Mouse (Mus musculus) brain, embryonic 14.5 days (tissue): ENCODE data around the gene Zfp606.

Experiments
- CTCF ChIP-seq: fragments of 200-500 bp; IDR thresholded peaks from 2 replicates; pipeline ENCODE4 v1.5.1; 2012; ENCODE audit warnings: inconsistent platforms, mild to moderate bottlenecking, moderate library complexity, borderline replicate concordance; ENCODE audit not compliant: insufficient read depth, insufficient read length; ENCODE audit errors: extremely low read depth
- POLR2A ChIP-seq: fragments of 200-500 bp; IDR thresholded peaks from 2 replicates; pipeline ENCODE4 v1.6.1; 2012; ENCODE audit warnings: mild to moderate bottlenecking, inconsistent platforms, borderline replicate concordance; ENCODE audit not compliant: poor library complexity, insufficient read depth, insufficient read length, severe bottlenecking; ENCODE audit errors: extremely low read depth

GRCm38 (mm10) chr7:12483771-12484170 lies 5.7 kb downstream of the Zfp606 start:
- TF ChIP-seq CTCF (no peak), POLR2A (no peak)
